Mouse (Mus musculus) frontal cortex, postnatal 14 days (tissue): ENCODE data around the gene Tmod3.
"Not testable (repeated sequence)": the region's sequence is repeated elsewhere in the genome, so short reads cannot be mapped to it uniquely, and the experiment has no call there.

Source experiments
- DNase-seq, 2 experiments: peaks; one replicate each; pipeline ENCODE4 v3.0.0; 2022; ENCODE audit warnings: low spot score in 2 of 2

The Tmod3 gene

GRCm38 (mm10) chr9:75498571-75498970, 60.9 kb downstream of the Tmod3 start:
- DNase-seq, result no peak

GRCm38 (mm10) chr9:75495945-75496344, 63.5 kb downstream of the Tmod3 start:
- DNase-seq, result no peak

GRCm38 (mm10) chr9:75494407-75495005, 65.0 kb downstream of the Tmod3 start:
- no peak for DNase-seq

- not testable (repeated sequence) for DNase-seq
Observed at GRCm38 (mm10) chr9:75488255-75488654, 71.2 kb downstream of the Tmod3 start.

GRCm38 (mm10) chr9:75485231-75485630, 74.2 kb downstream of the Tmod3 start:
- no peak for DNase-seq

- no peak for DNase-seq
Observed at GRCm38 (mm10) chr9:75480536-75481075, 78.9 kb downstream of the Tmod3 start.

GRCm38 (mm10) chr9:75479106-75479725, 80.2 kb downstream of the Tmod3 start:
- no peak for DNase-seq

GRCm38 (mm10) chr9:75477212-75477611, 82.2 kb downstream of the Tmod3 start:
- no peak for DNase-seq

- DNase-seq, result no peak
Observed at GRCm38 (mm10) chr9:75468297-75468696, 91.2 kb downstream of the Tmod3 start.

- DNase-seq, result no peak
Observed at GRCm38 (mm10) chr9:75467581-75467980, 91.9 kb downstream of the Tmod3 start.

GRCm38 (mm10) chr9:75466641-75467040, 92.8 kb downstream of the Tmod3 start:
- no peak for DNase-seq

- DNase-seq, result no peak
Observed at GRCm38 (mm10) chr9:75465856-75466255, 93.6 kb downstream of the Tmod3 start.

- no peak for DNase-seq
Observed at GRCm38 (mm10) chr9:75463050-75463660, 96.3 kb downstream of the Tmod3 start.

GRCm38 (mm10) chr9:75455684-75456083, 103.8 kb downstream of the Tmod3 start:
- no peak for DNase-seq

- DNase-seq, result no peak
Observed at GRCm38 (mm10) chr9:75453994-75454393, 105.5 kb downstream of the Tmod3 start.

- DNase-seq, result no peak
Observed at GRCm38 (mm10) chr9:75448021-75448420, 111.4 kb downstream of the Tmod3 start.
